Mouse (Mus musculus) forebrain, embryonic 15.5 days (tissue): Measurements from ENCODE around the gene Rsl1d1. TPM values are rescaled to one million over a fixed set of nuclear protein-coding genes. Genes with fewer than 3 reads are reported as not detected.
A peak's percentile ranks its signal among the peaks of the same experiment; 100 is the strongest.

Source experiments
- ATAC-seq: fragments of 200-750 bp; cut with Nextera tagmentation; replicated peaks from 2 replicates; pipeline ENCODE4 v1.8.0; 2017; ENCODE audit warnings: mild to moderate bottlenecking, moderate TSS enrichment, moderate library complexity
- H3K27ac ChIP-seq: fragments of 300-500 bp; sonication (generic); replicated peaks from 2 replicates; pipeline ENCODE4 v1.5.1; 2015; ENCODE audit warnings: mild to moderate bottlenecking, inconsistent platforms
- H3K27me3 ChIP-seq: fragments of 300-500 bp; sonication (generic); 2 replicates; pipeline ENCODE4 v1.6.1; 2015; ENCODE audit warnings: inconsistent platforms
- H3K36me3 ChIP-seq: fragments of 300-500 bp; sonication (generic); 2 replicates; pipeline ENCODE4 v1.6.1; 2015; ENCODE audit warnings: mild to moderate bottlenecking, inconsistent platforms
- H3K4me1 ChIP-seq: fragments of 300-500 bp; sonication (generic); 2 replicates; pipeline ENCODE4 v1.6.1; 2015; ENCODE audit warnings: inconsistent platforms
- H3K4me2 ChIP-seq: fragments of 300-500 bp; sonication (generic); replicated peaks from 2 replicates; pipeline ENCODE4 v1.6.1; 2015; ENCODE audit warnings: mild to moderate bottlenecking, inconsistent platforms
- H3K4me3 ChIP-seq: fragments of 300-500 bp; sonication (generic); 2 replicates; pipeline ENCODE4 v1.5.1; 2015; ENCODE audit warnings: mild to moderate bottlenecking, inconsistent platforms
- H3K9ac ChIP-seq: fragments of 300-500 bp; sonication (generic); replicated peaks from 2 replicates; pipeline ENCODE4 v1.6.1; 2015; ENCODE audit warnings: mild to moderate bottlenecking, inconsistent platforms
- H3K9me3 ChIP-seq: fragments of 300-500 bp; sonication (generic); 2 replicates; pipeline ENCODE4 v1.6.1; 2016; ENCODE audit warnings: inconsistent platforms
- WGBS: fragments of 180-500 bp; shearing (Covaris S2); methylation state at CpG from one replicate; pipeline ENCODE4 v1.1.7; 2015; ENCODE audit warnings: mixed read lengths; 5-methylcytosine and 5-hydroxymethylcytosine counted together
- polyA plus RNA-seq: library from polyadenylated mRNA; unstranded; fragments of >200 nt; fragmentation: Nextera tagmentation; extraction: Ambion mirVana; gene quantifications from 2 replicates; pipeline ENCODE4 v1.2.1, GENCODE M21; 2015

Gene Rsl1d1
- polyA plus RNA-seq: 155 and 157 TPM in 2 replicates

- under 1% methylated on average over 68 of the region's 68 CpGs for WGBS
- H3K27me3 ChIP-seq: no peaks in the 10 kb centered on the region
- H3K4me1 ChIP-seq: peaks cover 31% of the 10 kb centered on the region
- no peaks in the 10 kb centered on the region for H3K9me3 ChIP-seq
- ATAC-seq: peak; percentile 99
- H3K4me2 ChIP-seq: peak within 1 kb of the TSS; percentile 94
- peak within 1 kb of the TSS; percentile 57 for H3K4me3 ChIP-seq
- peaks cover 38% of the 10 kb centered on the region for H3K36me3 ChIP-seq
- peak within 1 kb of the TSS; percentile 72 for H3K27ac ChIP-seq
- H3K9ac ChIP-seq: peak within 1 kb of the TSS; percentile 59
These were observed at the start of gene Rsl1d1 for GRCm38 (mm10) chr16:11202571-11203554. Rsl1d1 (minus strand) TSS chr16:11203331.

- Histone ChIP-seq H3K27ac (no peak overlapping the region), H3K9ac (no peak overlapping the region), H3K36me3 (no peaks in the 10 kb centered on the region), H3K9me3 (no peaks in the 10 kb centered on the region), H3K27me3 (no peaks in the 10 kb centered on the region), H3K4me1 (peaks cover 24% of the 10 kb centered on the region), H3K4me3 (no peak overlapping the region), H3K4me2 (no peak overlapping the region)
- no peak for ATAC-seq
- 83% methylated on average over 2 of the region's 2 CpGs for WGBS
These were observed 44.7 kb upstream of the Rsl1d1 start for GRCm38 (mm10) chr16:11247791-11248190.

- no peak for ATAC-seq
- Histone ChIP-seq H3K27ac (no peak overlapping the region), H3K9ac (no peak overlapping the region), H3K36me3 (no peaks in the 10 kb centered on the region), H3K4me3 (no peak overlapping the region), H3K27me3 (no peaks in the 10 kb centered on the region), H3K4me1 (peaks cover 5% of the 10 kb centered on the region), H3K9me3 (no peaks in the 10 kb centered on the region), H3K4me2 (no peak overlapping the region)
- WGBS: 89% methylated on average over 9 of the region's 9 CpGs
These were observed 42.6 kb upstream of the Rsl1d1 start for GRCm38 (mm10) chr16:11245767-11246166.

- ATAC-seq: no peak
- Histone ChIP-seq H3K4me2 (no peak overlapping the region), H3K9ac (no peak overlapping the region), H3K27me3 (no peaks in the 10 kb centered on the region), H3K4me3 (no peak overlapping the region), H3K9me3 (no peaks in the 10 kb centered on the region), H3K4me1 (no peaks in the 10 kb centered on the region), H3K27ac (no peak overlapping the region), H3K36me3 (peaks cover 10% of the 10 kb centered on the region)
- WGBS: 94% methylated on average over 1 of the region's 1 CpGs
These were observed 39.3 kb upstream of the Rsl1d1 start for GRCm38 (mm10) chr16:11242401-11242800.

GRCm38 (mm10) chr16:11217801-11218200, 14.7 kb upstream of the Rsl1d1 start:
- Histone ChIP-seq H3K9ac (no peak overlapping the region), H3K4me1 (no peaks in the 10 kb centered on the region), H3K4me2 (no peak overlapping the region), H3K27me3 (no peaks in the 10 kb centered on the region), H3K4me3 (no peak overlapping the region), H3K36me3 (peaks cover 42% of the 10 kb centered on the region), H3K9me3 (no peaks in the 10 kb centered on the region), H3K27ac (no peak overlapping the region)
- ATAC-seq: no peak
- WGBS: 87% methylated on average over 3 of the region's 3 CpGs

GRCm38 (mm10) chr16:11203600-11204390, 664 bp upstream of the Rsl1d1 start:
- ATAC-seq: peak; percentile 60
- Histone ChIP-seq H3K36me3 (peaks cover 30% of the 10 kb centered on the region), H3K27me3 (no peaks in the 10 kb centered on the region), H3K4me3 (peak overlapping the region; percentile 57), H3K9ac (peak overlapping the region; percentile 59), H3K4me2 (peak overlapping the region; percentile 86), H3K4me1 (peaks cover 31% of the 10 kb centered on the region), H3K27ac (peak overlapping the region; percentile 72), H3K9me3 (no peaks in the 10 kb centered on the region)
- 9% methylated on average over 24 of the region's 24 CpGs for WGBS

- Histone ChIP-seq H3K9me3 (no peaks in the 10 kb centered on the region), H3K4me1 (peaks cover 31% of the 10 kb centered on the region), H3K27me3 (no peaks in the 10 kb centered on the region), H3K27ac (no peak overlapping the region), H3K4me3 (peak overlapping the region; percentile 57), H3K4me2 (peak overlapping the region; percentile 94), H3K9ac (peak overlapping the region; percentile 59), H3K36me3 (peaks cover 43% of the 10 kb centered on the region)
- no peak for ATAC-seq
- 65% methylated on average over 6 of the region's 6 CpGs for WGBS
These were observed 1.3 kb downstream of the Rsl1d1 start for GRCm38 (mm10) chr16:11201740-11202394.

GRCm38 (mm10) chr16:11200247-11200646, 2.9 kb downstream of the Rsl1d1 start:
- Histone ChIP-seq H3K27ac (no peak overlapping the region), H3K4me3 (no peak overlapping the region), H3K9me3 (no peaks in the 10 kb centered on the region), H3K27me3 (no peaks in the 10 kb centered on the region), H3K4me2 (no peak overlapping the region), H3K4me1 (peaks cover 28% of the 10 kb centered on the region), H3K9ac (no peak overlapping the region), H3K36me3 (peaks cover 60% of the 10 kb centered on the region)
- 90% methylated on average over 3 of the region's 3 CpGs for WGBS
- no peak for ATAC-seq

- Histone ChIP-seq H3K4me3 (no peak overlapping the region), H3K36me3 (peaks cover 77% of the 10 kb centered on the region), H3K4me1 (peaks cover 11% of the 10 kb centered on the region), H3K9me3 (no peaks in the 10 kb centered on the region), H3K27ac (no peak overlapping the region), H3K4me2 (no peak overlapping the region), H3K27me3 (no peaks in the 10 kb centered on the region), H3K9ac (no peak overlapping the region)
- WGBS: 84% methylated on average over 2 of the region's 2 CpGs
- no peak for ATAC-seq
These were observed 4.7 kb downstream of the Rsl1d1 start for GRCm38 (mm10) chr16:11198467-11198866.

- no peak overlapping the region for H3K4me3 ChIP-seq
- H3K36me3 ChIP-seq: peaks cover 91% of the 10 kb centered on the region
- H3K27ac ChIP-seq: no peak overlapping the region
- WGBS: 88% methylated on average over 4 of the region's 4 CpGs
- H3K9me3 ChIP-seq: no peaks in the 10 kb centered on the region
- H3K4me1 ChIP-seq: peaks cover 8% of the 10 kb centered on the region
- ATAC-seq: no peak
- H3K27me3 ChIP-seq: no peaks in the 10 kb centered on the region
- no peak overlapping the region for H3K9ac ChIP-seq
- no peak overlapping the region for H3K4me2 ChIP-seq
These were observed 6.1 kb downstream of the Rsl1d1 start for GRCm38 (mm10) chr16:11197052-11197451.

- Histone ChIP-seq H3K4me2 (no peak overlapping the region), H3K27ac (no peak overlapping the region), H3K4me3 (no peak overlapping the region), H3K27me3 (no peaks in the 10 kb centered on the region), H3K9me3 (no peaks in the 10 kb centered on the region), H3K9ac (no peak overlapping the region), H3K36me3 (peaks cover 64% of the 10 kb centered on the region), H3K4me1 (0 out of 2 replicates have a peak, but pooled peaks cover 4% of the 10 kb centered on the region)
- no peak for ATAC-seq
- 98% methylated on average over 2 of the region's 2 CpGs for WGBS
These were observed 9.9 kb downstream of the Rsl1d1 start for GRCm38 (mm10) chr16:11193231-11193630.
